Mouse (Mus musculus) embryonic stem cell, embryonic (primary cell): ENCODE data around the gene Lzts2.

Experiments used
- CTCF ChIA-PET, 4 experiments: fragments of 300-600 bp in 2 of 4; fragments of 350-600 bp in 2 of 4; sonication (Branson Sonifier 250); formaldehyde crosslinking; loops; one replicate each; lab custom pipeline; 2022; ENCODE audit warnings: inconsistent platforms in 2 of 4; lab: Charles Lee
- POLR2A ChIA-PET, 4 experiments: fragments of 300-600 bp in 2 of 4; fragments of 350-600 bp in 2 of 4; sonication (Branson Sonifier 250); formaldehyde crosslinking; loops; one replicate each; lab custom pipeline; 2022; ENCODE audit warnings: antibody characterized with exemption in 4 of 4, inconsistent platforms in 1 of 4; lab: Charles Lee

Lzts2 gene

GRCm38 (mm10) chr19:45025937-45026568 lies 11.8 kb downstream of the Lzts2 start:
- CTCF ChIA-PET = interaction anchor here (0.6 to 16.0 kb wide), 10 partner anchors 9 to 151 kb away, joined by 3 to 523 read pairs (median 4); partner anchors contain the start of genes Lzts2 (in 2 of the 4), Mrpl43 (in 2 of the 4), Sfxn3 (in 2 of the 4) and Twnk (in 2 of the 4)
- POLR2A ChIA-PET = interaction anchor here in 3 of 4 experiments (1.0 to 10.9 kb wide), 13 partner anchors 10 to 119 kb away, joined by 3 to 152 read pairs (median 6); partner anchors contain the start of genes Lzts2 (in 2 of the 3), Twnk (in 2 of the 3), Kazald1 (in 1 of the 3) and Mrpl43 (in 1 of the 3)

GRCm38 (mm10) chr19:45026958-45027670 lies 12.9 kb downstream of the Lzts2 start:
- POLR2A ChIA-PET = interaction anchor here in 3 of 4 experiments (0.6 to 10.9 kb wide), 17 partner anchors 10 to 449 kb away, joined by 3 to 152 read pairs (median 4); partner anchors contain the start of genes Lzts2 (in 2 of the 3), Twnk (in 2 of the 3), Kazald1 (in 1 of the 3) and Mrpl43 (in 1 of the 3)
- CTCF ChIA-PET = interaction anchor here (0.5 to 16.0 kb wide), 11 partner anchors 10 to 831 kb away, joined by 3 to 523 read pairs (median 7); partner anchors contain the start of genes Lzts2 (in 3 of the 4), Mrpl43 (in 2 of the 4), Sfxn3 (in 2 of the 4) and Twnk (in 2 of the 4)

- CTCF ChIA-PET = interaction anchor here (0.7 to 16.0 kb wide), 13 partner anchors 9 to 273 kb away, joined by 3 to 523 read pairs (median 5); partner anchors contain the start of genes Lzts2 (in 3 of the 4), Mrpl43 (in 2 of the 4), Sfxn3 (in 2 of the 4) and Twnk (in 2 of the 4)
- POLR2A ChIA-PET = interaction anchor here in 3 of 4 experiments (0.5 to 10.9 kb wide), 13 partner anchors 9 to 1369 kb away, joined by 3 to 152 read pairs (median 4); partner anchors contain the start of genes Lzts2 (in 2 of the 3), Mrpl43 (in 1 of the 3), Sema4g (in 1 of the 3) and Twnk (in 1 of the 3)
These were observed 13.6 kb downstream of the Lzts2 start for GRCm38 (mm10) chr19:45027848-45028247.

- POLR2A ChIA-PET = interaction anchor here in 3 of 4 experiments (0.8 to 10.9 kb wide), 14 partner anchors 9 to 450 kb away, joined by 3 to 152 read pairs (median 4); partner anchors contain the start of genes Lzts2 (in 2 of the 3), Twnk (in 2 of the 3), Mrpl43 (in 1 of the 3) and Sema4g (in 1 of the 3)
- CTCF ChIA-PET = interaction anchor here (0.6 to 16.0 kb wide), 20 partner anchors 8 to 697 kb away, joined by 3 to 523 read pairs (median 6); partner anchors contain the start of genes Lzts2 (in 3 of the 4), Mrpl43 (in 2 of the 4), Sfxn3 (in 2 of the 4) and Twnk (in 2 of the 4)
These were observed 14.5 kb downstream of the Lzts2 start for GRCm38 (mm10) chr19:45028746-45029145.

- CTCF ChIA-PET = interaction anchor here (0.5 to 16.0 kb wide), 86 partner anchors 9 to 665 kb away, joined by 3 to 523 read pairs (median 8); partner anchors contain the start of genes Lzts2 (in 4 of the 4), Sfxn3 (in 4 of the 4), Kazald1 (in 3 of the 4) and Mrpl43 (in 3 of the 4)
- POLR2A ChIA-PET = interaction anchor here in 3 of 4 experiments (1.0 to 10.9 kb wide), 15 partner anchors 12 to 56 kb away, joined by 3 to 152 read pairs (median 9); partner anchors contain the start of genes Kazald1 (in 2 of the 3), Lzts2 (in 2 of the 3), Sfxn3 (in 2 of the 3) and Mrpl43 (in 1 of the 3)
These were observed 15.4 kb downstream of the Lzts2 start for GRCm38 (mm10) chr19:45029571-45029970.

GRCm38 (mm10) chr19:45030111-45030510 lies 15.9 kb downstream of the Lzts2 start:
- ChIA-PET POLR2A (interaction anchor here in 3 of 4 experiments (0.6 to 10.9 kb wide), 19 partner anchors 9 to 966 kb away, joined by 3 to 152 read pairs (median 8); partner anchors contain the start of genes Kazald1 (in 2 of the 3), Lzts2 (in 2 of the 3), Sfxn3 (in 2 of the 3) and Mrpl43 (in 1 of the 3)), CTCF (interaction anchor here (0.6 to 16.0 kb wide), 107 partner anchors 8 to 1375 kb away, joined by 3 to 523 read pairs (median 8); partner anchors contain the start of genes Lzts2 (in 4 of the 4), Pdzd7 (in 4 of the 4), Sfxn3 (in 4 of the 4) and Kazald1 (in 3 of the 4))

GRCm38 (mm10) chr19:45030746-45031693 lies 16.8 kb downstream of the Lzts2 start:
- CTCF ChIA-PET = interaction anchor here (0.6 to 16.0 kb wide), 192 partner anchors 8 to 623 kb away, joined by 3 to 523 read pairs (median 5); partner anchors contain the start of genes Lzts2 (in 4 of the 4), Pdzd7 (in 4 of the 4), Sfxn3 (in 4 of the 4) and Twnk (in 4 of the 4)

GRCm38 (mm10) chr19:45031780-45032179 lies 17.6 kb downstream of the Lzts2 start:
- POLR2A ChIA-PET = interaction anchor here in 3 of 4 experiments (1.0 to 10.9 kb wide), 22 partner anchors 10 to 469 kb away, joined by 3 to 152 read pairs (median 8); partner anchors contain the start of genes Kazald1 (in 2 of the 3), Lzts2 (in 2 of the 3), Mrpl43 (in 2 of the 3) and Sfxn3 (in 2 of the 3)
- CTCF ChIA-PET = interaction anchor here (0.6 to 16.0 kb wide), 104 partner anchors 8 to 613 kb away, joined by 3 to 523 read pairs (median 7); partner anchors contain the start of genes Lzts2 (in 4 of the 4), Pdzd7 (in 4 of the 4), Sfxn3 (in 4 of the 4) and Kazald1 (in 3 of the 4)

More at GRCm38 (mm10) chr19:45030746-45031693, 16.8 kb downstream of the Lzts2 start:
- POLR2A ChIA-PET = interaction anchor here in 3 of 4 experiments (0.6 to 10.9 kb wide), 35 partner anchors 10 to 468 kb away, joined by 3 to 152 read pairs (median 4); partner anchors contain the start of genes Kazald1 (in 3 of the 3), Lzts2 (in 2 of the 3), Mrpl43 (in 2 of the 3) and Sfxn3 (in 2 of the 3)

GRCm38 (mm10) chr19:45032570-45033332 lies 18.5 kb downstream of the Lzts2 start:
- ChIA-PET CTCF (interaction anchor here (0.6 to 16.0 kb wide), 41 partner anchors 9 to 1994 kb away, joined by 3 to 523 read pairs (median 10); partner anchors contain the start of genes Kazald1 (in 3 of the 4), Lzts2 (in 3 of the 4), Mrpl43 (in 3 of the 4) and Pdzd7 (in 3 of the 4)), POLR2A (interaction anchor here in 3 of 4 experiments (0.6 to 10.9 kb wide), 7 partner anchors 12 to 42 kb away, joined by 3 to 152 read pairs (median 3); partner anchors contain the start of genes Sfxn3 (in 2 of the 3), Kazald1 (in 1 of the 3) and Lzts2 (in 1 of the 3))

GRCm38 (mm10) chr19:45036867-45037266 lies 22.7 kb downstream of the Lzts2 start:
- POLR2A ChIA-PET = interaction anchor here (0.5 to 3.8 kb wide), 23 partner anchors 8 to 354 kb away, joined by 3 to 33 read pairs (median 3); partner anchors contain the start of genes Kazald1 (in 4 of the 4), Sfxn3 (in 2 of the 4), Lzts2 (in 1 of the 4) and Mrpl43 (in 1 of the 4)
- CTCF ChIA-PET = interaction anchor here (0.5 to 16.0 kb wide), 69 partner anchors 9 to 842 kb away, joined by 3 to 523 read pairs (median 4); partner anchors contain the start of genes Sfxn3 (in 4 of the 4), Kazald1 (in 2 of the 4), Lzts2 (in 2 of the 4) and Pdzd7 (in 2 of the 4)

- CTCF ChIA-PET = interaction anchor here in 3 of 4 experiments (0.5 to 16.0 kb wide), 21 partner anchors 8 to 294 kb away, joined by 3 to 523 read pairs (median 8); partner anchors contain the start of genes Kazald1 (in 2 of the 3), Pdzd7 (in 2 of the 3), Sfxn3 (in 2 of the 3) and Lzts2 (in 1 of the 3)
- POLR2A ChIA-PET = interaction anchor here in 2 of 4 experiments (0.6 to 3.8 kb wide), 12 partner anchors 9 to 111 kb away, joined by 3 to 33 read pairs (median 6); partner anchors contain the start of genes Sfxn3 (in 2 of the 2), Kazald1 (in 1 of the 2) and Pdzd7 (in 1 of the 2)
These were observed 24.0 kb downstream of the Lzts2 start for GRCm38 (mm10) chr19:45038198-45038597.

GRCm38 (mm10) chr19:45040214-45040613 lies 26.0 kb downstream of the Lzts2 start:
- POLR2A ChIA-PET = interaction anchor here in 2 of 4 experiments (1.0 to 3.8 kb wide), 2 partner anchors 36 to 51 kb away, joined by 3 to 21 read pairs; partner anchors contain the start of genes Kazald1 (in 1 of the 2) and Sema4g (in 1 of the 2)
- CTCF ChIA-PET = interaction anchor here (0.6 to 15.3 kb wide), 6 partner anchors 8 to 121 kb away, joined by 4 to 273 read pairs (median 30); no protein-coding TSS in a partner anchor

GRCm38 (mm10) chr19:45044389-45044927 lies 30.2 kb downstream of the Lzts2 start:
- ChIA-PET CTCF (interaction anchor here (0.6 to 15.3 kb wide), 9 partner anchors 13 to 669 kb away, joined by 3 to 273 read pairs (median 16); no protein-coding TSS in a partner anchor), POLR2A (interaction anchor here in 2 of 4 experiments (0.7 to 7.2 kb wide), 6 partner anchors 11 to 38 kb away, joined by 3 to 107 read pairs (median 14); partner anchors contain the start of genes Mrpl43 (in 1 of the 2) and Twnk (in 1 of the 2))
